Mouse (Mus musculus): ENCODE measurements at regions not wholly inside any gene's neighbourhood (a gene's known extent, or its start where the extent isn't known, plus 50 kb on each side); places are given as distances from the start of the nearest gene placed in this dataset.

- no peak for DNase-seq
These were observed 167.8 kb downstream of the Gm11361 start for GRCm38 (mm10) chr13:28425116-28425515.

GRCm38 (mm10) chr13:28424446-28425059 is 167.2 kb downstream of the Gm11361 start:
- DNase-seq = peak; percentile 29

GRCm38 (mm10) chr13:28421309-28421708 is 164.0 kb downstream of the Gm11361 start:
- DNase-seq = no peak

GRCm38 (mm10) chr13:28420636-28421035 is 163.3 kb downstream of the Gm11361 start:
- no peak for DNase-seq

- peak; percentile 41 for DNase-seq
These were observed 162.6 kb downstream of the Gm11361 start for GRCm38 (mm10) chr13:28419950-28420381.

- no peak for DNase-seq
These were observed 161.8 kb downstream of the Gm11361 start for GRCm38 (mm10) chr13:28418936-28419681.

GRCm38 (mm10) chr13:28417929-28418881 is 160.9 kb downstream of the Gm11361 start:
- peak; percentile 79 for DNase-seq

- DNase-seq = peak; percentile 50
These were observed 160.2 kb downstream of the Gm11361 start for GRCm38 (mm10) chr13:28417431-28417928.

- DNase-seq = peak; percentile 48
These were observed 159.6 kb downstream of the Gm11361 start for GRCm38 (mm10) chr13:28416887-28417286.

- DNase-seq = peak; percentile 79
These were observed 158.9 kb downstream of the Gm11361 start for GRCm38 (mm10) chr13:28416231-28416630.

- DNase-seq = no peak
These were observed 158.4 kb downstream of the Gm11361 start for GRCm38 (mm10) chr13:28415769-28416168.

- DNase-seq = peak; percentile 16
These were observed 153.0 kb downstream of the Gm11361 start for GRCm38 (mm10) chr13:28410324-28410723.

- DNase-seq = no peak
These were observed 152.2 kb downstream of the Gm11361 start for GRCm38 (mm10) chr13:28409609-28409902.

GRCm38 (mm10) chr13:28408868-28409608 is 151.7 kb downstream of the Gm11361 start:
- DNase-seq = peak; percentile 46

- peak; percentile 49 for DNase-seq
These were observed 143.1 kb downstream of the Gm11361 start for GRCm38 (mm10) chr13:28400459-28400858.
